Mouse (Mus musculus) cerebellum, postnatal 4 days (tissue): ENCODE data around the gene U2surp.
A peak's percentile ranks its signal among the peaks of the same experiment; 100 is the strongest.
"Not testable (repeated sequence)": the region's sequence is repeated elsewhere in the genome, so short reads cannot be mapped to it uniquely, and the experiment has no call there.

Experiments used
- DNase-seq, 2 experiments: peaks; one replicate each; pipeline ENCODE4 v3.0.0; 2022; ENCODE audit warnings: low spot score in 2 of 2, mixed read lengths in 1 of 2

The U2surp gene

DNA sequence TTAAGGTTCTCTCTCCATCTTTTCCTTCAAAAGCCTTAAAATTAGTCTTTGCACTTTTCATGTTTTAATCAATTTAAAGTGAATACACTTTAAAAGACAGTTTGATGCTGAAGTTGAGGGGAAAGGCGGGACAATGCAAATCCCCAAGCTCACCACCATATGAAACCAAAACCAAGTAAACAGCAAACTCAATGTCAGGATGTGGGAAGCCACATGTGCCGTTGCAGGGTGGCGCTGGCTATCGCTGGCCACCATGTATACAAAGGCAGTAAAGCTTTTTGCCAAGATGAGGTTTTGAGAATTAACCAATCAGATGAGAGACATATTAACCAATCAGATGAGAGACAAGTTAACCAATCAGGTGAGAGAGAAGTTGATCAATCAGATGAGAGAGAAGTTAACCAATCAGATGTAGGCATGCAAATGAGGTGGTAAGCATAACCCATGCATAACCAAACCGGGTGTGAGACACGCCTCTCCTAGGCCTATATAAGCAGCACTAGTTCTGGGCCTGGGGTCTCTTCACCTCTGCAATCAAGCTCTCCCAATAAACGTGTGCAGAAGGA is 42.7 kb downstream of the U2surp start:
- not testable (repeated sequence) for DNase-seq

DNA sequence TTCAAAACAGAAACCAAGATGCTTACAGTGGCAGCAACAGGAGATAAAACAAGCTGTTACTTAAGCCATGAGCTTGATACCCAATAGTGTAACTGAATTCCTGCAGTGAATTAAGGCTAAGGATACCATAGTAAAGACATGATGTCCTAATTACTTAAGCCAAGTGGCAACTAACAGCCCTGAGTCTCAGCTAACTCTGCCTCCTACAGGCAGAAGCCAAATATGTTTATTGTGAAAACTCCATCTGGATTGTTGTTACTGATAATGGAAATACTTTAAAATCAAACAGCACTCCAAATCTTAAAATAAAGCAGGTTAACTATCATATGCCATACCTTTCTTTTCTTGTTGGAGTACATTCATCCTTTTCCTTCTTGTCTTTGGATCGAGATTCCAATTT is 47.8 kb downstream of the U2surp start:
- DNase-seq = no peak

DNA sequence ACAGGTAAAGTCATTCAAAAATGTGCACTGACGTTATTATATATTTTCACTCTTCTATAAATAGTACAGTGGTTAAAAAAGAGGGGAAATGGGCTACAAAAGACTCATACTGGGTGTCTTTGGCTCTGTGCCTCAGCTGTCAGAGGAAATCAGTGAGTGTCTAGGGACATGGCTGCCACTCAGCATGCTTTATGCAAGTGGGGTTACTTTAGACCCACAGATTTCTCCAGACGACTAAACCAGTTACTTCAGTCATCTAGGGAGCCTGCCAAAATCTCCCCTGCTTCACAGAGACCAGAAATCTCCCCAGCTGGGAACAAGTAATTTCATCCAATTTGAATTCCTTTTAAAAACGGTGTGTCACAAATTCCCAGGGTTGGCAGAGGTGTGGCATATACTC is 59.9 kb downstream of the U2surp start:
- DNase-seq = no peak

DNA sequence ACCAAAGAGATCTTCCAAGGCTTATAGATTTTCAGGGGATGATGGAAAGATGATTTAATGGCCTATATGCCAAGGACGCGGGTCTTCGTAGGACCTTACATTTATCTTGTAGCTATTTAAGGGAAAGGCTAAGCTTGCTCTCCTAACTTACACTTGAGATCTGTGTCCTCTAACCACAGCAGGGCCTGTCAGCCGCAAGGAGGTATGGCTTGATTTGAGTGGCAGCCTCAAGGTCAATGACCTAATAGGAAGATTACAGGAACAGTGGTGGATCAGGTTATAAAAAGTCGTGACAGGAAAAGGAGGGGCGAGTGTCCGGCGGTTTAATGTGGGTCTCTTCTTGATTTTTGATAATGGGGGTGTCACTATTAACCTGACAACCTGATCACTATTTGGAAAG is 61.2 kb downstream of the U2surp start:
- no peak for DNase-seq

DNA sequence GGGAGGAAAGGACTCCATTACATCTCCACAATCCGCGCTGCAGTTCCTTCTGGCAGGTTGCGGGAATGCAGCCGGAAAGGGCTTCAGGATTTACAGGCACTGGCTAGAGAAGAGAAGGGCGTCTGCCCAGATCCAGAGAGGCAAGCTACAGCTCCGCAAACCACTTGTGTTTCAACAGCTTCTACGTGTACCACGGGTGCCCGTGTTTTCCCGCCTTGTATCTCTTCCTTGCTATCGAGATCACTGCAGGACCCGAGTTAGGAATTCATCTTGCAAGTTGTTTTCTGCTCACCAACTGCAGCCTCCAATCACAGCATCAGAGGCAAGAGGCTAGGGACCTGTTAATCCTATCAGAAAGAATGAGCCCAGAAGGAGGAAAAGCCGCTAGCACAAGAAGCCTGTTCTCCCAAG is 69.5 kb downstream of the U2surp start:
- DNase-seq = peak; percentile 33 to 49

DNA sequence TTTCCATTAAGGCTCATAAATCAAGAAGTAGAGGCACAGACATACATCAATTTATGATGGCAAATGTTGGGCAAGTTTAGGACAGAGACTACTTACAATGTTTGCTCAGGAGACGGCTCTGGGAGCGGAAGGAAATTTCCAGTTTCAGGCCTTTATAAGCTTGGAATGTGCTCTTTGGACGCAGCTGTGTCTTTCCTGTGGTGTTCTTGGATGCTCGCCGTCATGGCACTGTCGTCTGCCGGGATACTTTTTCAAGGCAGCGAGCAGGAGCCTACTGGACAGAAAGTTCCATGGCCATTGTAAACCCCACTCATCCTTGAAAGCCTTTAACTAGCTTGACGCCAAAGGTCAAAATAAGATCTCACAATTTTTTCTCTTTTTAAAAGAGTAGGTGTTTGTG is 73.9 kb downstream of the U2surp start:
- no peak for DNase-seq

DNA sequence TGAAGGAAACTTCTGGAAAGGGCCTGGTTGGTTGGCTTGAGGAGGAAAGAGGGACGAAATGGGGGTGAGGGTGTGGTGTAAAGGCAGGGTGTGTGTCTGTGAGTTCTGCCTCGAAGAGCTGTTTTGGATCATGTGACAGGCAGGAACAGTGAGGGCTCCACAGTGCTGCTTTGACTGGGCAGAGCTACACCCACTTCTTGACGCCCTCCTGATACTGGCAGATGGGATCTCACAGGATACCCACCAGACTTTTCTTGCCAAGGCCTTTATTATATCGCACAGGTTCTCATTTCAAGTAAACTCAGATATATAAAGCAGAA is 75.5 kb downstream of the U2surp start:
- DNase-seq = no peak

DNA sequence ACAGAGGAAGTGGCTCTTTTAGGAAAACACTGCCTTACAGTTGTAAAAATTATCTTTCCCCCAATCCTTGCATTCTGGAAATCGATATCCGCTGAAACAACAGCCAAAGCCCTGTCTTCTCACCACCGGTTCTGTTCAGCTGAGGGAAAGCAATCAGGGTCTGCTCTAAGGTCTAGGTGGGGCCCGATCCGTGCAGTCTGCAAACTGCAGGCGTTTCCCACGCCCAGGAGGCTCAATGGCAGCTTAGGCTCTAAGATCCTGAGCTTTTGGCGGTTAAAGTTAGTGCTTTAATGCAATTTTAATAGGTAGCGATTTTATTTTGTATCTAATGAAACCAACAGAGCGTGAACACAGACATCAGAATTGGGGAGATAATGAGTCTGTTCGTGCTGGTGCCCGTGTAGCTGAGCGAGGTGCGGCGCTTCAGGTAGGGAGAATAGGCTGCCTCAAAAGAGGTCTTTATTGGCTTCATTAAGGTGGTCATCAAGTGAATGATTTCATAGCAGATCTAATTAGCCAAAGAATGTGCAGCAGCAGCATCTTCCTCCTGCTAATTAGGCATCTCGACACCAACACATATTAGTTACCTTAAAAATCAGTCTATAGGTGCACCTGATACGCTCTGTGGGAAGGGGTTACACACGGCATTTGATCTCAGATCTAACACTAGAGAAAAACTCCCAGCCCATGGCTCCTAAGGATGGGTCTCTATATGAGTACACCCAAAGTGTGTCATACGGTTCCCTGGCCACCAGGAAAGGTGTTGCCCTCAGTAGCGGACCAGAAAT is 76.1 kb downstream of the U2surp start:
- no peak for DNase-seq

DNA sequence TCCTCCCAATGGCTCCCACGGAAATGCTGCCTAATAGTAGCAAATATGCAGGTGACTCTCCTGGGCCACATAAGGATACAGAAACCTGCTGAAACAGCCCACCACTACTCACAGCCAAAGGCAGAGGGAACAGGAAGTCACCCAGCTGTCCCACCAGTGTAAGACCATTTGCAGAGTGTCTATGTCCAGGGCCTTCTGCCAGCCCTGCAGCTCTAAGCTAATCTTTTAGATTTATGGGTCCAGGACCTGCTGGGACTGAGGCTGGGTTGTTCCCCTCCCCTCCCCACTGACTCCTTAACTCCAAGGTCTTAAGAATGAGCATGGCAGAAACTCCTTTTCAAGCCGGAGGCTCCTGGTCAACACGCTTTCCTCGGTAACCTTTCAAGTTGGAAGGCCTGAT is 83.5 kb downstream of the U2surp start:
- no peak for DNase-seq

DNA sequence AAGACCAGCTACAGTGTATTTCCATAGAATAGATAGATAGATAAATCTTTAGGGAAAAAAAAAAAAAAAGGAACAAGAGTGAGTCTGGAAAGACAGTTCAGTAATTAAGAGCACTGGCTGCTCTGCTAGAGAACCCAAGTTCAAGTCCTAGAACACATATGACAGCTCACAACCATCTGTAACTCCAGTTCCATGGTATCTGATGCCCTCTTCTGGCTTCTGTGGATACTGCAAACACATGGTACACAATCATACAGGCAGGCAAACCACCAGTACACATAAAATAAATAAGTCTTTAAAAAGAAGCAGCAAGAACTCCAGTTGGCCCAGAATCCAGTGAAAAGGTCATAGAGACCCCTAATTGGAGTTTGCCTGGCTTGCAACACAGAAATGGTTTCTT is 97.9 kb downstream of the U2surp start:
- DNase-seq = no peak

DNA sequence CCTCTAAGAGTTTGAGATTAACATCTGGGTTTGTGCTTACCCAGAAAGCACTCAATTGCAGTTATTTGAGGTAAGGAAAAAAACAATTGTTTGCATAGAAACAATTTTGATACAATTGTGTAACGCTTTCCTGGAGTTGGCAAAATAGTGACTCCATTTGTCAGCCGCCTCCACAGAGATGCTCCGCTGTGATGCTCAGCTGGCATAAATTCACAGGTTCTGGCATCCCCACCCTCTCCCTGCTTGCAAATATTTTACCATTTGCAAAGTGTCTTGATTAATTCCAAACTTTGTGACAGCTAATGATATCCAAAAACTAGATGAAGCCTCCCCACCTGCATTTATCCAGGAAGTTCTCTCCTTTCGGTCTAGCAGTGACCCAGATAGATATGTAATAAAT is 99.7 kb downstream of the U2surp start:
- DNase-seq = no peak

DNA sequence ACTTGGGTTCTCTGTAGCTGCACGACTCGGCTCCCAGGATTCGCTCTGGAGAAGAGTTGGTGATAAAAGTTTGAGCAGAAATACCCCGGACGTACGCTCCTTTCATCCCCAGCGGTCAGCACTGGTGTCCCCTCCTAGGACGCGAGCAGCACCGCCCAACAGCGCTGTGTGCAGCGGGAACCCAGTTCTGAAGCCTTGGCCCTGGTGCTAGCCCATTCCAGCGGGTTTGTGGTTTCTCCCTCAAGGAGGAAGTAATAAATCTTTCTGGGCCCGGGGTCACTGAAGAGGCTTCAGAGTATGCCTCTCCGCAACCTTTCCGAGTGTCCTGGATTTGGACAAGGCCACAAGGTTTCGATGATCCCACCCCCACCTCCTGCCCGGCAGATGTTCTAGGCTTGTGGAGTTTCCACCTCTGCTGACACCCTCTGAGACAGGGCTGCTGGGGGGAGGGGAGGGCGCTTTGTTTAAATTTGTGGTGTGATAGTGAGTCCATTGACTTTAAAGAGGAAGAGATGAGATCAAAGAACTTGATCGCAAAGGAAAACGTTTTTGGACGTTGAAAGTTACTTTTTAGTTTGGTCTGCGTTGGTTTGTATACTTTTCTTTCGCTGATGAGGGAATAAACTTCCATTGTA is 104.1 kb downstream of the U2surp start:
- DNase-seq = no peak
